Mouse (Mus musculus) C2C12 (cell line): Measurements from ENCODE around the gene AL607142.1.

Source experiments
- CTCF ChIP-seq: IDR thresholded peaks from one replicate; pipeline ENCODE4 v1.5.1; 2011; ENCODE audit not compliant: control insufficient read depth, insufficient read depth, insufficient read length
- FOSL1 ChIP-seq: IDR thresholded peaks from one replicate; pipeline ENCODE4 v1.8.0; 2011; ENCODE audit warnings: mild to moderate bottlenecking, low read length; ENCODE audit not compliant: poor library complexity, insufficient read depth, severe bottlenecking

DNA sequence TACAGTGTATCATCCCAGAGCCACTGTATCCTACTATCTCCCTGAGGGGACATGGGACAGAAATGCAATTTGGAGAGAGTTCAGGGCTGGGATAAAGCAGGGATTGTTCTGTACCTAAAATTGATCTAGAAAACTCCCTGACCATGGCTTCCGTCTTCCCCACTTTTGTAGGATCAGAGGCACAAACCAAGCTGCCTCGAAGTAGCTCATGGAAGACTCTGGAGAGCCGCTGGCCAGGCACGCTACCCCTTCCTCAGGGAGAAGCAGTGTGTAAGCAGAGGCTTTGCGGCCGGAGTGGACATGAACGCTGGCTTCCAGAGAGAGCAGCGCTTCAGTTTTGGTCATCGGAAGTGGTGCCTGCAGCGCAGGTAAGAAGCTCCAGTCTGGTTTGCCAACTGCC lies at the start of gene AL607142.1:
- TF ChIP-seq CTCF (no peak), FOSL1 (no peak)
